Mouse (Mus musculus) midbrain, embryonic 12.5 days (tissue): ENCODE data around the gene Dmd. TPM values are rescaled to one million over a fixed set of nuclear protein-coding genes. Genes with fewer than 3 reads are reported as not detected.
"Not testable (repeated sequence)": the region's sequence is repeated elsewhere in the genome, so short reads cannot be mapped to it uniquely, and the experiment has no call there.

Experiments
- ATAC-seq: fragments of 200-750 bp; cut with Nextera tagmentation; 2 replicates; pipeline ENCODE4 v1.8.0; 2017; ENCODE audit warnings: low read depth, moderate TSS enrichment, moderate library complexity; ENCODE audit not compliant: low FRiP score
- H3K27ac ChIP-seq: fragments of 300-500 bp; sonication (generic); replicated peaks from 2 replicates; pipeline ENCODE4 v1.5.1; 2016; ENCODE audit warnings: mild to moderate bottlenecking
- H3K27me3 ChIP-seq: fragments of 300-500 bp; sonication (generic); 2 replicates; pipeline ENCODE4 v1.6.1; 2016; ENCODE audit warnings: mild to moderate bottlenecking
- H3K36me3 ChIP-seq: fragments of 300-500 bp; sonication (generic); 2 replicates; pipeline ENCODE4 v1.6.1; 2016
- H3K4me1 ChIP-seq: fragments of 300-500 bp; sonication (generic); 2 replicates; pipeline ENCODE4 v1.6.1; 2016
- H3K4me2 ChIP-seq: fragments of 300-500 bp; sonication (generic); replicated peaks from 2 replicates; pipeline ENCODE4 v1.6.1; 2016; ENCODE audit warnings: mild to moderate bottlenecking, moderate library complexity
- H3K4me3 ChIP-seq: fragments of 300-500 bp; sonication (generic); 2 replicates; pipeline ENCODE4 v1.5.1; 2016; ENCODE audit warnings: mild to moderate bottlenecking
- H3K9ac ChIP-seq: fragments of 300-500 bp; sonication (generic); replicated peaks from 2 replicates; pipeline ENCODE4 v1.6.1; 2016; ENCODE audit warnings: mild to moderate bottlenecking, moderate library complexity
- H3K9me3 ChIP-seq: fragments of 300-500 bp; sonication (generic); 2 replicates; pipeline ENCODE4 v1.6.1; 2016; ENCODE audit warnings: mild to moderate bottlenecking
- WGBS: fragments of 180-500 bp; shearing (Covaris S2); methylation state at CpG from one replicate; pipeline ENCODE4 v1.1.7; 2016; 5-methylcytosine and 5-hydroxymethylcytosine counted together
- polyA plus RNA-seq: library from polyadenylated mRNA; unstranded; fragments of >200 nt; fragmentation: Nextera tagmentation; extraction: Ambion mirVana; gene quantifications from 2 replicates; pipeline ENCODE4 v1.2.1, GENCODE M21; 2016

The Dmd gene
- polyA plus RNA-seq, 1 experiment from 2014 or later, result 16.0 TPM

- Histone ChIP-seq H3K27me3 (no peaks in the 10 kb centered on the region), H3K27ac (no peak overlapping the region), H3K4me2 (no peak overlapping the region), H3K9me3 (no peaks in the 10 kb centered on the region), H3K36me3 (no peaks in the 10 kb centered on the region), H3K4me1 (no peaks in the 10 kb centered on the region), H3K4me3 (no peak overlapping the region), H3K9ac (no peak overlapping the region)
- WGBS, result 38% methylated on average over 4 of the region's 4 CpGs
- ATAC-seq, result no peak
These were observed 797.8 kb downstream of the Dmd start for GRCm38 (mm10) chrX:83746301-83747008.

DNA sequence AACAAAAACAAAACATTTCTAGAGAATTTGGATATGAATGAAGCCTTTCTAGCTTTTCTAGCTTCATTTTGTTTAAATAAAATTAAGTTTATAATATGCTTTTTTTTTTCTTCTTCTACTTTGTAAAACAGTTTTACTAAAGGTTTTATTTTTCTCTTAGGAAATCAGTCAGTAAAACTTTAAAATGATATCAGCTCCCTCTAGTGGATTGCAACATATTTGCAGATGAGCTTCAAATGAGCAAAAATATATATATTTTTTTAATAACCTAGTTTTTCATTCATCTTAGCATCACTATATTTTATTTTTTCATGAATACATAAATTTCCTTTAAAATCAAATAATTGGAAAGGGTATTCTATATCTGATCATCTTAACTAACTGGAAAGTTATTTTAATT, 838.7 kb downstream of the Dmd start:
- Histone ChIP-seq H3K4me1 (no peaks in the 10 kb centered on the region), H3K27me3 (no peaks in the 10 kb centered on the region), H3K36me3 (no peaks in the 10 kb centered on the region), H3K4me3 (no peak overlapping the region), H3K4me2 (no peak overlapping the region), H3K9ac (no peak overlapping the region), H3K27ac (no peak overlapping the region), H3K9me3 (no peaks in the 10 kb centered on the region)
- ATAC-seq, result no peak

- not testable (repeated sequence) for H3K27me3 ChIP-seq, H3K27ac ChIP-seq, H3K36me3 ChIP-seq, H3K4me1 ChIP-seq, ATAC-seq, H3K4me3 ChIP-seq, H3K9me3 ChIP-seq, H3K9ac ChIP-seq, H3K4me2 ChIP-seq
- WGBS, result 55% methylated on average over 9 of the region's 9 CpGs
These were observed 918.8 kb downstream of the Dmd start for GRCm38 (mm10) chrX:83867469-83867868.

DNA sequence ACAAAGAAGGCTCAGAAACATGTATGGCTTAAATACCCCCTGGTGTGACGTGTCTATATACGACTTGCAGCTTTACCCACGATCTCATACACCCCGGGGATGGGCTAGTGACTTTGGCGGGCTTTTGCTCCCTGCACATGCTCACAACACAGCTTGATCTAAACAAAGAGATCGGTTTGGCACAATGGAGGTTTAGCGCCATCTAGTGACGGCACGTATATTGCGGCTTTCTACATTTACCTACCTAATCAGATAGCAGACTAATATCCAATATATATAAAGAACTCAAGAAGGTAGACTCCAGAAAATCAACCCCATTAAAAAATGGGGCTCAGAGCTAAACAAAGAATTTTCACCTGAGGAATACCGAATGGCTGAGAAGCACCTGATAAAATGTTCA, 926.7 kb downstream of the Dmd start:
- WGBS, result 90% methylated on average over 11 of the region's 11 CpGs

GRCm38 (mm10) chrX:83975895-83976294, 1027.2 kb downstream of the Dmd start:
- Histone ChIP-seq H3K9me3 (no peaks in the 10 kb centered on the region), H3K36me3 (no peaks in the 10 kb centered on the region), H3K4me2 (no peak overlapping the region), H3K27ac (no peak overlapping the region), H3K27me3 (no peaks in the 10 kb centered on the region), H3K4me3 (no peak overlapping the region), H3K9ac (no peak overlapping the region), H3K4me1 (no peaks in the 10 kb centered on the region)
- no peak for ATAC-seq
- WGBS, result 70% methylated on average over 1 of the region's 1 CpGs

More for the DNA sequence above, 926.7 kb downstream of the Dmd start:
- H3K36me3 ChIP-seq, H3K4me2 ChIP-seq, H3K4me1 ChIP-seq, H3K4me3 ChIP-seq, H3K9me3 ChIP-seq, H3K27me3 ChIP-seq, H3K9ac ChIP-seq, ATAC-seq, H3K27ac ChIP-seq: not testable (repeated sequence)

GRCm38 (mm10) chrX:84001294-84001693, 1052.6 kb downstream of the Dmd start:
- H3K27me3 ChIP-seq, result no peaks in the 10 kb centered on the region
- ATAC-seq, result 0 out of 2 replicates have a peak, but pooled peaks have one; percentile 30
- H3K4me1 ChIP-seq, result no peaks in the 10 kb centered on the region
- no peak overlapping the region for H3K9ac ChIP-seq
- no peaks in the 10 kb centered on the region for H3K36me3 ChIP-seq
- WGBS, result 39% methylated on average over 7 of the region's 7 CpGs
- no peak overlapping the region for H3K4me3 ChIP-seq
- no peak overlapping the region for H3K4me2 ChIP-seq
- H3K27ac ChIP-seq, result no peak overlapping the region
- no peaks in the 10 kb centered on the region for H3K9me3 ChIP-seq

GRCm38 (mm10) chrX:84062431-84062830, 1113.8 kb downstream of the Dmd start:
- H3K4me1 ChIP-seq, H3K9me3 ChIP-seq, H3K36me3 ChIP-seq, ATAC-seq, H3K4me2 ChIP-seq, H3K4me3 ChIP-seq, H3K27me3 ChIP-seq, H3K27ac ChIP-seq, H3K9ac ChIP-seq: not testable (repeated sequence)
- WGBS, result 91% methylated on average over 3 of the region's 3 CpGs

DNA sequence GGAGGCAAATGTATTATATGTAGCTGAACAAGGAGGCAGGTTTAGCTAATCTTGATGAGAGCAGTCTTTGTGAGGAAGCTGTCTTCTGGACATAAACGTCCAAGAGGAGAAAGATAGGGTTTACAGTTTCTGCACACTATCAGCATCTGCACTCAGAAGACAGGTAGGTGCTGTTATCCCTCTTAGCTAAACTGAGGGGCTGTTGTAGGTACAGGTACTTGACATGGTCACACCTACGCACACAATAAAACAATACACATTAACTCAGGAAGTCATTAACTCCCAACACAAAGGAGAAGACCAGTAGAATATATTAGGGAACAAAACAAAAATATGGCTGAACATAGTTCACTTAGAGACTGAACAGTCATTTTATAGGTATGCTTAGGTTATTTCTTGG, 1217.2 kb downstream of the Dmd start:
- Histone ChIP-seq H3K9me3 (no peaks in the 10 kb centered on the region), H3K27me3 (no peaks in the 10 kb centered on the region), H3K9ac (no peak overlapping the region), H3K4me2 (no peak overlapping the region), H3K27ac (no peak overlapping the region), H3K4me3 (no peak overlapping the region), H3K4me1 (no peaks in the 10 kb centered on the region), H3K36me3 (no peaks in the 10 kb centered on the region)
- ATAC-seq, result no peak
- WGBS, result 81% methylated on average over 2 of the region's 2 CpGs

GRCm38 (mm10) chrX:84241297-84241859, 1292.7 kb downstream of the Dmd start:
- Histone ChIP-seq H3K27ac (no peak overlapping the region), H3K36me3 (no peaks in the 10 kb centered on the region), H3K4me2 (no peak overlapping the region), H3K27me3 (no peaks in the 10 kb centered on the region), H3K4me1 (no peaks in the 10 kb centered on the region), H3K9ac (no peak overlapping the region), H3K4me3 (no peak overlapping the region), H3K9me3 (no peaks in the 10 kb centered on the region)
- peak; percentile 54; the same call in 1 of the 2 replicates for ATAC-seq
- 53% methylated on average over 2 of the region's 2 CpGs for WGBS

- Histone ChIP-seq H3K4me3 (no peak overlapping the region), H3K27me3 (no peaks in the 10 kb centered on the region), H3K4me1 (no peaks in the 10 kb centered on the region), H3K9me3 (no peaks in the 10 kb centered on the region), H3K9ac (no peak overlapping the region), H3K27ac (no peak overlapping the region), H3K4me2 (no peak overlapping the region), H3K36me3 (no peaks in the 10 kb centered on the region)
- no peak for ATAC-seq
These were observed 1381.9 kb downstream of the Dmd start for GRCm38 (mm10) chrX:84330593-84330992.

GRCm38 (mm10) chrX:84332177-84332576, 1383.5 kb downstream of the Dmd start:
- H3K36me3 ChIP-seq, result no peaks in the 10 kb centered on the region
- H3K27ac ChIP-seq, result no peak overlapping the region
- no peak overlapping the region for H3K4me3 ChIP-seq
- no peaks in the 10 kb centered on the region for H3K9me3 ChIP-seq
- H3K27me3 ChIP-seq, result no peaks in the 10 kb centered on the region
- H3K4me2 ChIP-seq, result no peak overlapping the region
- no peak for ATAC-seq
- H3K4me1 ChIP-seq, result no peaks in the 10 kb centered on the region
- no peak overlapping the region for H3K9ac ChIP-seq
- WGBS, result 93% methylated on average over 1 of the region's 1 CpGs

GRCm38 (mm10) chrX:84364981-84365380, 1416.3 kb downstream of the Dmd start:
- ATAC-seq, result no peak
- Histone ChIP-seq H3K36me3 (no peaks in the 10 kb centered on the region), H3K4me1 (no peaks in the 10 kb centered on the region), H3K4me3 (no peak overlapping the region), H3K9ac (no peak overlapping the region), H3K4me2 (no peak overlapping the region), H3K9me3 (no peaks in the 10 kb centered on the region), H3K27ac (no peak overlapping the region), H3K27me3 (no peaks in the 10 kb centered on the region)

GRCm38 (mm10) chrX:84435608-84436007, 1486.9 kb downstream of the Dmd start:
- Histone ChIP-seq H3K4me3 (no peak overlapping the region), H3K9me3 (no peaks in the 10 kb centered on the region), H3K4me1 (no peaks in the 10 kb centered on the region), H3K4me2 (no peak overlapping the region), H3K9ac (no peak overlapping the region), H3K27ac (no peak overlapping the region), H3K27me3 (no peaks in the 10 kb centered on the region), H3K36me3 (no peaks in the 10 kb centered on the region)
- ATAC-seq, result no peak
- WGBS, result 73% methylated on average over 4 of the region's 4 CpGs
